Mouse (Mus musculus) thymus, adult 18-20 months (tissue): ENCODE measurements around the gene Gm10260.

Experiments used
- DNase-seq, 2 experiments: peaks; one replicate each; pipeline ENCODE4 v3.0.0; 2022; ENCODE audit warnings: mixed read lengths in 2 of 2

Gm10260 gene

GRCm38 (mm10) chr13:97768046-97768682, 7.7 kb upstream of the Gm10260 start:
- DNase-seq, result no peak

- DNase-seq, result no peak
Measured at GRCm38 (mm10) chr13:97766600-97766999, 6.2 kb upstream of the Gm10260 start.

GRCm38 (mm10) chr13:97765913-97766312, 5.5 kb upstream of the Gm10260 start:
- DNase-seq, result no peak

GRCm38 (mm10) chr13:97764067-97764466, 3.6 kb upstream of the Gm10260 start:
- DNase-seq, result no peak

- DNase-seq, result no peak
Measured at GRCm38 (mm10) chr13:97763436-97763835, 3.0 kb upstream of the Gm10260 start.

- no peak for DNase-seq
Measured at GRCm38 (mm10) chr13:97762121-97762520, 1.7 kb upstream of the Gm10260 start.

GRCm38 (mm10) chr13:97757033-97757432, 3.4 kb downstream of the Gm10260 start:
- no peak for DNase-seq

GRCm38 (mm10) chr13:97756091-97756490, 4.3 kb downstream of the Gm10260 start:
- no peak for DNase-seq

GRCm38 (mm10) chr13:97750851-97751381, 9.5 kb downstream of the Gm10260 start:
- no peak for DNase-seq

GRCm38 (mm10) chr13:97747037-97747860, 13.2 kb downstream of the Gm10260 start:
- no peak for DNase-seq

- no peak for DNase-seq
Measured at GRCm38 (mm10) chr13:97744669-97745068, 15.8 kb downstream of the Gm10260 start.

- DNase-seq, result no peak
Measured at GRCm38 (mm10) chr13:97744036-97744435, 16.4 kb downstream of the Gm10260 start.

- no peak for DNase-seq
Measured at GRCm38 (mm10) chr13:97743229-97743988, 17.0 kb downstream of the Gm10260 start.

- no peak for DNase-seq
Measured at GRCm38 (mm10) chr13:97735931-97736330, 24.5 kb downstream of the Gm10260 start.

GRCm38 (mm10) chr13:97734760-97735159, 25.7 kb downstream of the Gm10260 start:
- no peak for DNase-seq

GRCm38 (mm10) chr13:97725160-97725825, 35.1 kb downstream of the Gm10260 start:
- no peak for DNase-seq

GRCm38 (mm10) chr13:97724551-97724950, 35.9 kb downstream of the Gm10260 start:
- DNase-seq, result no peak

GRCm38 (mm10) chr13:97712506-97713275, 47.7 kb downstream of the Gm10260 start:
- no peak for DNase-seq

- DNase-seq, result no peak
Measured at GRCm38 (mm10) chr13:97711510-97711909, 48.9 kb downstream of the Gm10260 start.
